Mouse (Mus musculus) CD8-positive naive resting alpha-beta T cell, adult 57 days (primary cell): ENCODE data around the gene Sorbs1. TPM values are rescaled to one million over a fixed set of nuclear protein-coding genes. Genes with fewer than 3 reads are reported as not detected.

Experiments
- total RNA-seq: library from RNA; stranded (reverse); gene quantifications from one replicate; pipeline ENCODE4 v1.2.4, GENCODE M21; 2023

Sorbs1 gene
- 19.0 TPM for total RNA-seq

DNA sequence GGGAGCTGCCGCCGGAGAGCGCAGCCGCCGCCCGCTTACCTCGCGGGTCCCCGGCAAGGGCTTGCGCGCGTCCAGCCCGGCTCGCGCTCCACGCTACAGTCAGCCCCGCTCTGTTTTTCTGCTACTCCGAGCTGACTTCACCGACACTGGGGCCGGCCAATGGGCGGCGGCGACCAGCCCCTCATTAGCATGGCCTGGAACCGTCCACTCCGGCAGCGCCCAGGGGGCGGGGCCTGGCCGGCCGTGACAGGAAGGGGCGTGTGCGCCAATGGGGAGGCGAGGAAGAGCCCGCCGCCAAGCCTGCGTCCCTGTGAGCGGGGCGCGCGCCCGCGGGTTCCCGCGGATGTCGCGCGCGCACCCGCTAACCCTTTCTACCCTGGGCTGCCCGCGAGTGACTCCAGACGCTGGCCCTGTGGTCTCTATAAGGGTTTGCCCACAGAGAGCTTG lies at the start of gene Sorbs1:
Sorbs1 (minus strand) TSS at position 148 of the 447 bp plus-strand sequence.

DNA sequence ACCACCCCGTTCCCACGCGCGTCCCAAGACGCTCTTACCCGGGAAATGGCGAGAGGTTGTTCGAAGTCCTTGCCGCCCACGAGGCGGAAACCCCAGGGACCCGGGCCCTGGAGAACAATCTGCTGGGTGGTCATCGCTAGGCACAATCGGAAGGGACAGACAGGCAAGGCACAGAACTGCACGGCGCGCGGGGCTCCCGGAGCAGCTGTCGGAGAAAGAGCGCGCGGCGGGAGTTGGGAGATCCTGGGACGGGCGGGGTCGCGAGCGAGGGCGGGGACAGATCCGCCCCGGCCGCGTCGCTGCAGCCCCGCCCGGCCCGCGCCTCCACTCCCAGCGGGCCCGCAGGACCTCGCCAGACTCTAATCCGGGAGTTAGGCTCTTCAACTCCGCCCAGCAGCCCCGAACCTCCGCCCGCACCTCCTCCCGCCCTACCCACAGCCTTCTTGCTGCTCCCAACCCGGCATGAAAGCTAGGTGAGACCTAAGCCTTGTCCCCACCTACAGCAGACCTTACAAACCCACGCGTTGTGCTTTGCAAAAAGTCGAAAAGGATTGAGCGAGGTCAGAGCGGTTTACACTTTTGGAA lies 242.2 kb downstream of the Sorbs1 start, which contains the start of gene Pdlim1:
Pdlim1 (minus strand) TSS at position 535 of the 585 bp plus-strand sequence.

Other genes starting within 250 kb of the Sorbs1 start
- 206 TPM for gene Pdlim1, start 241.9 kb downstream of the Sorbs1 start, total RNA-seq
- 43.8 TPM for gene Aldh18a1, start 74.7 kb upstream of the Sorbs1 start, total RNA-seq
- gene Tctn3, start 98.5 kb upstream of the Sorbs1 start, total RNA-seq = 7.3 TPM
- 1.9 TPM for gene Entpd1, start 98.6 kb upstream of the Sorbs1 start, total RNA-seq
- gene Cc2d2b, start 235.0 kb upstream of the Sorbs1 start, total RNA-seq = not detected